Mouse (Mus musculus): Measurements from ENCODE around the gene Nqo1.

GRCm38 (mm10) chr8:107451414-107452066 lies 48.5 kb upstream of the Nqo1 start:
- no peak for TF ChIP-seq GATA1 (IDR thresholded peaks at IDR 0.05; ENCODE audit: low read length)
- no peak for TF ChIP-seq TAL1 (IDR thresholded peaks at IDR 0.05; ENCODE audit: low read length)

All from erythroblast, embryonic 14.5 days (primary cell).